Mouse (Mus musculus): ENCODE data around the gene Tex38. TPM values are rescaled to one million over a fixed set of nuclear protein-coding genes. Genes with fewer than 3 reads are reported as not detected.

Gene Tex38
- total RNA-seq, 2 experiments from 2014 or later, result 0.39 to 0.68 TPM

Other genes starting within 250 kb of the Tex38 start
- not detected for gene Cyp4a31, start 217.4 kb downstream of the Tex38 start, total RNA-seq (2021)
- not detected for gene Cyp4a32, start 180.0 kb downstream of the Tex38 start, total RNA-seq (2021)
- gene Cyp4b1, start 133.3 kb downstream of the Tex38 start, total RNA-seq (2021), result 10 to 100 TPM; 36.1 to 36.3 TPM
- 10 to 100 TPM; 38.1 to 40.8 TPM for gene Efcab14, start 43.3 kb downstream of the Tex38 start, total RNA-seq (2021)
- gene Atpaf1, start 3.8 kb upstream of the Tex38 start, total RNA-seq (2021), result 10 to 100 TPM; 82.3 to 95.1 TPM
- gene Mob3c, start 47.1 kb upstream of the Tex38 start, total RNA-seq (2021), result 1 to 10 TPM; 4.7 to 5.4 TPM
- gene Mknk1, start 58.2 kb upstream of the Tex38 start, total RNA-seq (2021), result 10 to 100 TPM; 22.8 to 23.8 TPM
- gene Kncn, start 103.4 kb upstream of the Tex38 start, total RNA-seq (2021), result not detected
- not detected for gene 6430628N08Rik, start 109.6 kb upstream of the Tex38 start, total RNA-seq (2021)
- gene Dmbx1, start 158.9 kb upstream of the Tex38 start, total RNA-seq (2021), result not detected
- under 1 TPM; 0.24 to 0.69 TPM for gene Faah, start 236.9 kb upstream of the Tex38 start, total RNA-seq (2021)